Mouse (Mus musculus): Measurements from ENCODE around the gene 1810010D01Rik.

- TF ChIP-seq CTCF (conservative IDR thresholded peaks at IDR 0.05; ENCODE audit: insufficient read depth, insufficient read length, low read depth, low read length) (no peak), POLR2A (IDR thresholded peaks at IDR 0.05; ENCODE audit: low read depth, low read length) (no peak)
These were observed 26.4 kb downstream of the 1810010D01Rik start for GRCm38 (mm10) chr7:145181376-145182034.

Data from kidney, adult 2 months (tissue).